Mouse (Mus musculus) forebrain, embryonic 11.5 days (tissue): ENCODE measurements around the gene Ptprd. TPM values are rescaled to one million over a fixed set of nuclear protein-coding genes. Genes with fewer than 3 reads are reported as not detected.

ENCODE experiments used
- ATAC-seq: fragments of 200-750 bp; cut with Nextera tagmentation; replicated peaks from 2 replicates; pipeline ENCODE4 v1.8.0; 2017; ENCODE audit warnings: moderate TSS enrichment; ENCODE audit not compliant: low FRiP score
- DNase-seq: peaks from one replicate; pipeline ENCODE4 v3.0.0-alpha.2; 2017; ENCODE audit warnings: low spot score
- H3K27ac ChIP-seq: fragments of 300-500 bp; sonication (generic); 2 replicates; pipeline ENCODE4 v1.5.1; 2014; ENCODE audit warnings: low read depth, low read length
- H3K27me3 ChIP-seq: fragments of 300-500 bp; sonication (generic); 2 replicates; pipeline ENCODE4 v1.6.1; 2014; ENCODE audit warnings: mild to moderate bottlenecking, low read length, mixed read lengths; ENCODE audit not compliant: control insufficient read depth, insufficient read depth
- H3K36me3 ChIP-seq: fragments of 300-500 bp; sonication (generic); 2 replicates; pipeline ENCODE4 v1.6.1; 2014; ENCODE audit warnings: mild to moderate bottlenecking, low read length, moderate library complexity, mixed read lengths; ENCODE audit not compliant: control insufficient read depth, insufficient read depth
- H3K4me1 ChIP-seq: fragments of 300-500 bp; sonication (generic); replicated peaks from 2 replicates; pipeline ENCODE4 v1.6.1; 2014; ENCODE audit warnings: low read length, mixed read lengths; ENCODE audit not compliant: control insufficient read depth, insufficient read depth
- H3K4me2 ChIP-seq: fragments of 300-500 bp; sonication (generic); 2 replicates; pipeline ENCODE4 v1.6.1; 2014; ENCODE audit warnings: low read depth, mild to moderate bottlenecking, low read length, moderate library complexity, mixed read lengths; ENCODE audit not compliant: severe bottlenecking
- H3K4me3 ChIP-seq: fragments of 300-500 bp; sonication (generic); 2 replicates; pipeline ENCODE4 v1.5.1; 2014; ENCODE audit warnings: low read depth, low read length
- H3K9ac ChIP-seq: fragments of 300-500 bp; sonication (generic); 2 replicates; pipeline ENCODE4 v1.6.1; 2014; ENCODE audit warnings: low read length
- H3K9me3 ChIP-seq: fragments of 300-500 bp; sonication (generic); 2 replicates; pipeline ENCODE4 v1.6.1; 2016; ENCODE audit warnings: low read length, mixed read lengths; ENCODE audit not compliant: control insufficient read depth
- WGBS: fragments of 180-500 bp; shearing (Covaris S2); extraction: QIAGEN DNeasy Blood & Tissue Kit; methylation state at CpG from one replicate; pipeline ENCODE4 v1.1.7; 2014; 5-methylcytosine and 5-hydroxymethylcytosine counted together
- polyA plus RNA-seq: library from polyadenylated mRNA; unstranded; fragments of >200 nt; fragmentation: Nextera tagmentation; extraction: Ambion mirVana; gene quantifications from 2 replicates; pipeline ENCODE4 v1.2.1, GENCODE M21; 2014

Ptprd gene
- polyA plus RNA-seq, 1 experiment from 2014 or later = 30.1 TPM

- ATAC-seq (no peak), DNase-seq (no peak)
- peaks cover 4% of the 10 kb centered on the region; the same call in 1 of the 2 replicates for H3K4me1 ChIP-seq
- no peaks in the 10 kb centered on the region for H3K27me3 ChIP-seq
- H3K4me2 ChIP-seq = no peak overlapping the region
- no peak overlapping the region for H3K27ac ChIP-seq
- 89% methylated on average over 2 of the region's 2 CpGs for WGBS
- H3K9ac ChIP-seq = no peak overlapping the region
- H3K9me3 ChIP-seq = no peaks in the 10 kb centered on the region
- H3K4me3 ChIP-seq = no peak overlapping the region
- no peaks in the 10 kb centered on the region for H3K36me3 ChIP-seq
These were observed 1843.5 kb downstream of the Ptprd start for GRCm38 (mm10) chr4:76368291-76368690.

GRCm38 (mm10) chr4:76367285-76367684 is 1844.5 kb downstream of the Ptprd start:
- DNase-seq (no peak), ATAC-seq (0 out of 2 replicates have a peak, but pooled peaks have one; percentile 23)
- H3K4me2 ChIP-seq = no peak overlapping the region
- no peaks in the 10 kb centered on the region for H3K36me3 ChIP-seq
- WGBS = 76% methylated on average over 3 of the region's 3 CpGs
- no peaks in the 10 kb centered on the region for H3K9me3 ChIP-seq
- H3K27ac ChIP-seq = no peak overlapping the region
- H3K27me3 ChIP-seq = no peaks in the 10 kb centered on the region
- H3K9ac ChIP-seq = no peak overlapping the region
- H3K4me1 ChIP-seq = peaks cover 4% of the 10 kb centered on the region; the same call in 1 of the 2 replicates
- no peak overlapping the region for H3K4me3 ChIP-seq

- Histone ChIP-seq H3K4me1 (peaks cover 4% of the 10 kb centered on the region; the same call in 1 of the 2 replicates), H3K9ac (no peak overlapping the region), H3K4me2 (no peak overlapping the region), H3K27me3 (no peaks in the 10 kb centered on the region), H3K36me3 (no peaks in the 10 kb centered on the region), H3K27ac (no peak overlapping the region), H3K4me3 (no peak overlapping the region), H3K9me3 (no peaks in the 10 kb centered on the region)
- no peak for ATAC-seq
- 72% methylated on average over 4 of the region's 4 CpGs for WGBS
- no peak for DNase-seq
These were observed 1845.9 kb downstream of the Ptprd start for GRCm38 (mm10) chr4:76365871-76366270.

- no peak overlapping the region for H3K27ac ChIP-seq
- no peak for ATAC-seq
- no peaks in the 10 kb centered on the region for H3K36me3 ChIP-seq
- H3K9ac ChIP-seq = no peak overlapping the region
- no peaks in the 10 kb centered on the region for H3K4me1 ChIP-seq
- 94% methylated on average over 1 of the region's 1 CpGs for WGBS
- H3K4me2 ChIP-seq = no peak overlapping the region
- no peak for DNase-seq
- no peak overlapping the region for H3K4me3 ChIP-seq
- no peaks in the 10 kb centered on the region for H3K9me3 ChIP-seq
- no peaks in the 10 kb centered on the region for H3K27me3 ChIP-seq
These were observed 1850.2 kb downstream of the Ptprd start for GRCm38 (mm10) chr4:76361546-76361945.

GRCm38 (mm10) chr4:76354167-76354566 is 1857.6 kb downstream of the Ptprd start:
- no peak overlapping the region for H3K4me2 ChIP-seq
- DNase-seq (no peak), ATAC-seq (no peak)
- H3K9me3 ChIP-seq = no peaks in the 10 kb centered on the region
- H3K27me3 ChIP-seq = no peaks in the 10 kb centered on the region
- H3K4me1 ChIP-seq = 0 out of 2 replicates have a peak, but pooled peaks cover 2% of the 10 kb centered on the region
- no peaks in the 10 kb centered on the region for H3K36me3 ChIP-seq
- no peak overlapping the region for H3K9ac ChIP-seq
- no peak overlapping the region for H3K4me3 ChIP-seq
- 88% methylated on average over 2 of the region's 2 CpGs for WGBS
- H3K27ac ChIP-seq = no peak overlapping the region

GRCm38 (mm10) chr4:76352468-76352867 is 1859.3 kb downstream of the Ptprd start:
- H3K27me3 ChIP-seq = no peaks in the 10 kb centered on the region
- ATAC-seq (no peak), DNase-seq (no peak)
- 63% methylated on average over 1 of the region's 1 CpGs for WGBS
- 0 out of 2 replicates have a peak, but pooled peaks cover 2% of the 10 kb centered on the region for H3K4me1 ChIP-seq
- H3K27ac ChIP-seq = no peak overlapping the region
- no peaks in the 10 kb centered on the region for H3K9me3 ChIP-seq
- H3K36me3 ChIP-seq = no peaks in the 10 kb centered on the region
- no peak overlapping the region for H3K4me3 ChIP-seq
- no peak overlapping the region for H3K9ac ChIP-seq
- no peak overlapping the region for H3K4me2 ChIP-seq

GRCm38 (mm10) chr4:76351201-76351979 is 1860.4 kb downstream of the Ptprd start:
- WGBS = 66% methylated on average over 8 of the region's 8 CpGs
- ATAC-seq (no peak), DNase-seq (no peak)
- H3K9ac ChIP-seq = no peak overlapping the region
- no peak overlapping the region for H3K27ac ChIP-seq
- no peak overlapping the region for H3K4me3 ChIP-seq
- H3K4me2 ChIP-seq = no peak overlapping the region
- no peaks in the 10 kb centered on the region for H3K27me3 ChIP-seq
- H3K4me1 ChIP-seq = 0 out of 2 replicates have a peak, but pooled peaks cover 2% of the 10 kb centered on the region
- no peaks in the 10 kb centered on the region for H3K36me3 ChIP-seq
- no peaks in the 10 kb centered on the region for H3K9me3 ChIP-seq

- no peak overlapping the region for H3K27ac ChIP-seq
- H3K27me3 ChIP-seq = no peaks in the 10 kb centered on the region
- H3K4me2 ChIP-seq = no peak overlapping the region
- no peak overlapping the region for H3K4me3 ChIP-seq
- H3K9me3 ChIP-seq = no peaks in the 10 kb centered on the region
- no peak for ATAC-seq
- no peak overlapping the region for H3K9ac ChIP-seq
- WGBS = 44% methylated on average over 3 of the region's 3 CpGs
- no peaks in the 10 kb centered on the region for H3K36me3 ChIP-seq
- no peak for DNase-seq
- 0 out of 2 replicates have a peak, but pooled peaks cover 2% of the 10 kb centered on the region for H3K4me1 ChIP-seq
These were observed 1861.4 kb downstream of the Ptprd start for GRCm38 (mm10) chr4:76350241-76350962.
